Mouse (Mus musculus) liver, postnatal 0 days (tissue): ENCODE data around the gene Lrmp. TPM values are rescaled to one million over a fixed set of nuclear protein-coding genes. Genes with fewer than 3 reads are reported as not detected.
A peak's percentile ranks its signal among the peaks of the same experiment; 100 is the strongest.

Experiments
- ATAC-seq: fragments of 200-750 bp; cut with Nextera tagmentation; 2 replicates; pipeline ENCODE4 v1.8.0; 2017; ENCODE audit warnings: mild to moderate bottlenecking, moderate library complexity
- DNase-seq: peaks from one replicate; pipeline ENCODE4 v3.0.0-alpha.2; 2016
- H3K27ac ChIP-seq: fragments of 300-500 bp; sonication (generic); 2 replicates; pipeline ENCODE4 v1.5.1; 2014; ENCODE audit warnings: antibody characterized with exemption, moderate library complexity, mild to moderate bottlenecking, low read depth
- H3K27me3 ChIP-seq: fragments of 300-500 bp; sonication (generic); 2 replicates; pipeline ENCODE4 v1.6.1; 2014; ENCODE audit warnings: low read length, control low read depth, mixed read lengths; ENCODE audit not compliant: insufficient read depth
- H3K36me3 ChIP-seq: fragments of 300-500 bp; sonication (generic); replicated peaks from 2 replicates; pipeline ENCODE4 v1.6.1; 2014; ENCODE audit warnings: mild to moderate bottlenecking, control low read depth, low read length, moderate library complexity, mixed read lengths; ENCODE audit not compliant: insufficient read depth
- H3K4me1 ChIP-seq: fragments of 300-500 bp; sonication (generic); 2 replicates; pipeline ENCODE4 v1.6.1; 2014; ENCODE audit warnings: antibody characterized with exemption, mild to moderate bottlenecking, control low read depth; ENCODE audit not compliant: insufficient read depth
- H3K4me2 ChIP-seq: fragments of 300-500 bp; sonication (generic); 2 replicates; pipeline ENCODE4 v1.6.1; 2014; ENCODE audit warnings: low read depth, mild to moderate bottlenecking, low read length, moderate library complexity, mixed read lengths
- H3K4me3 ChIP-seq: fragments of 300-500 bp; sonication (generic); 2 replicates; pipeline ENCODE4 v1.5.1; 2014; ENCODE audit warnings: low read depth, low read length
- H3K9ac ChIP-seq: fragments of 300-500 bp; sonication (generic); replicated peaks from 2 replicates; pipeline ENCODE4 v1.6.1; 2014; ENCODE audit warnings: mild to moderate bottlenecking, moderate library complexity
- H3K9me3 ChIP-seq: fragments of 300-500 bp; sonication (generic); 2 replicates; pipeline ENCODE4 v1.6.1; 2016; ENCODE audit warnings: mild to moderate bottlenecking, control low read depth, low read length, mixed read lengths
- CTCF ChIP-seq: sonication (generic); IDR thresholded peaks from 2 replicates; pipeline ENCODE4 v1.5.1; 2016; ENCODE audit warnings: antibody characterized with exemption, low read depth
- EP300 ChIP-seq: IDR thresholded peaks from 2 replicates; pipeline ENCODE4 v1.6.1; 2016; ENCODE audit warnings: antibody characterized with exemption, low read depth, mild to moderate bottlenecking
- WGBS: fragments of 180-500 bp; shearing (Covaris S2); extraction: QIAGEN DNeasy Blood & Tissue Kit; methylation state at CpG from one replicate; pipeline ENCODE4 v1.1.7; 2014; ENCODE audit not compliant: insufficient replicate concordance; 5-methylcytosine and 5-hydroxymethylcytosine counted together
- polyA plus RNA-seq: library from polyadenylated mRNA; unstranded; fragments of >200 nt; fragmentation: Nextera tagmentation; extraction: Ambion mirVana; gene quantifications from 2 replicates; pipeline ENCODE4 v1.2.1, GENCODE M21; 2015

The Lrmp gene
- polyA plus RNA-seq, 1 experiment from 2014 or later, result 28.0 TPM

DNA sequence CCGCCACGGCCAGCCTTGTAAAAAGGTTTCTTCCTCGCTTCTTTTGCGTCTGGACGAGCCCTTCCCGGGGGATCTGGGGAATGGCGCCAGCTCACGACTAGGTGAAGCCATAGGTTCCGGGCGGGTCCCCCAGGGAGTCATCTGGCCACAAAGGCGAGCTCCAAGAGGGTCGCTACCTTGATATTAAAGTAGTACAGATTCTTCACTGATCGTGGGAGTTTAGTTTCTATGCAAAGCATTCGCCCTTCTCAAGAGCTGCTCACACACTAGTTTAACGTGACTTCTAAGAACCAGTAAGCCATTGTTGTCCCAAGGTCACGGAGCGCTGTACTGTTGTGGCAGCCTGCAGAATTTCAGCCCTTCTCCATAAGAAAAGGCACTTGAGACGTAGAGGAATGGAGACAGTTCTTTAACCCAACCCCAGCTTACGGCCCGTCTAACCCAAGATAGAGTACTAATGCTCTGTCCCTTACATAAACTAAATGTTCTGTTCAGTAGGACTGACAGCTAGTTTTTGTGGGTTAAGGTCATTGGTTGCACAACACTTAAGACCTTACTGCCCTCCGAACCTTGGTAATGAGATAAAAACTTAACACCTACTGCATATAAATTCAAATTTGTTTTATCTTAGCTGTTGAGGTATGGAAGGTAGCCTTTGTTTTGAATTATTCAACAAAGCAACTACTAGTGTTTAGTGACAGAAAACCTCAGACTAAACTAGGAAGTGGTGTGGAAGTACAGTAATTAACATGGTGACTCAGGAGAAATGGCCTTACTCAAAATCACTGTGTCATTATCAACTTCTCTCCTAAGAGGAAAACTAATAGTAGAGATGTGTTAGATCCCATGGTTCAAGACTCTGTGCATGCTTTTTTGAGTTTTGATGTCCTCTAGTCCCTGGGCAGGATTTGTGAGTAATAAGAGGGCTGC lies 96.2 kb downstream of the Lrmp start:
- H3K9me3 ChIP-seq, result no peaks in the 10 kb centered on the region
- peak overlapping the region; percentile 93 for H3K27ac ChIP-seq
- ATAC-seq (peak; percentile 27), DNase-seq (no peak)
- H3K4me2 ChIP-seq, result peak overlapping the region; percentile 79
- H3K27me3 ChIP-seq, result no peaks in the 10 kb centered on the region
- TF ChIP-seq CTCF (0 out of 2 replicates have a peak, but pooled peaks have one; percentile 8), EP300 (no peak; the same call in 1 of the 2 replicates)
- H3K4me3 ChIP-seq, result peak overlapping the region; percentile 68
- peak overlapping the region; percentile 82 for H3K9ac ChIP-seq
- 1% methylated on average over 21 of the region's 21 CpGs for WGBS
- H3K4me1 ChIP-seq, result peaks cover 12% of the 10 kb centered on the region
- peaks cover 3% of the 10 kb centered on the region for H3K36me3 ChIP-seq

DNA sequence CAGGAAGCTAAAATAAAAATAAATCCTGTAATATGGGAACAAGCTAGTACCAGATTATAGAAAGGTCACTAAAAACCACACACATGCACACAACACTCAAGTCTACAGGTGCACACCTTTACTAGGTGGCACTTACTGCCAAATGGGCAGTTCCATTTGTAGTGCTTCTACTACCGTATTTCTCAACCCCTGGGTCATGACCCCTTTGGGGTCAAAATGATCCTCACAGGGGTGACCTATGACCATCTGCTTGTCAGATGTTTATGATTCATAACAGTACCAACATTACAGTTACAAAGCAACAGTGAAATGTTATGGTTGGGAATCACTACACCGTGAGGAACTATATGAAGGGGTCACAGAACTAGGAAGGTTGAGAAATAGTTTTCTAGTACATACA lies 98.5 kb downstream of the Lrmp start:
- peaks cover 10% of the 10 kb centered on the region for H3K36me3 ChIP-seq
- peaks cover 14% of the 10 kb centered on the region for H3K4me1 ChIP-seq
- no peak overlapping the region for H3K9ac ChIP-seq
- TF ChIP-seq CTCF, result no peak
- TF ChIP-seq EP300, result no peak
- ATAC-seq (no peak), DNase-seq (no peak)
- no peak overlapping the region for H3K27ac ChIP-seq
- no peaks in the 10 kb centered on the region for H3K27me3 ChIP-seq
- H3K4me3 ChIP-seq, result no peak overlapping the region
- 75% methylated on average over 2 of the region's 2 CpGs for WGBS
- H3K4me2 ChIP-seq, result no peak overlapping the region
- no peaks in the 10 kb centered on the region for H3K9me3 ChIP-seq

DNA sequence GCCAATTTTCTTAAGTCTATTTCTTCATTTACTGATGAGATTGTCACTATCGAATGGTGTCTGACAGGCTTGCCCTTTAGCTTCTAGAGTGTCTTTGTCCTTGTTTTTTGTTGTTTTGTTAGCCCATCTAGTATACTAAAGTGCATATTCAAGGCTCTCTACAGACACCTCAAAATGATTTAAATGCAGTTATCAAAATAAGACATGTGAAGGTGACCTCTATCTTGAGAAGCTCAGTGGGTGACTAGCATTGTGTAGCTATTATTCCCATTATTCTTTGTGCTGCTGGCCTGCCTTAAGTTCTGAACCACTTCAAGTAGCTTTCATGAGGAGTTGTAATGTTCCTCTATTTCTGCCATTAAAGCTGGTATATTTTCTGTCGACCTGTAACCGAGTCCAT lies 100.4 kb downstream of the Lrmp start:
- TF ChIP-seq EP300, result no peak
- no peak for TF ChIP-seq CTCF
- H3K4me2 ChIP-seq, result no peak overlapping the region
- 85% methylated on average over 3 of the region's 3 CpGs for WGBS

DNA sequence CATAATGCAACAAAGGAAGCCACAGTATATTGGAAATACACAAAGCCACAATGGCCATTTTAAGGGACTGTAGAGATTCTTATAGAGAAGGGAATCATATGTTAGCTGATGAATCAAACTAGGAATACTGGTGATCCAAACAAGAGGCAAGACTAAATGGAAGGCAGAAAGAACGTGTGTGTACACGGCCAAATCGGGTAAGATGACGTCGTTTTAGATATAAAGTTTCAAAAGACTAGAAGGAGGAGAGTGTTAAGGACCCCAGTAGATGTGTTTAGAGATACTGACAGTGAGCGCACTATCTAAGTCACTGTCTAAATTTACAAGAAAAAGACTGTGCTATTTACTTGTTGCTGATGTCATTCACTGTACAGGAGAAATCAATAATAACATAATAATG lies 108.8 kb downstream of the Lrmp start:
- 91% methylated on average over 6 of the region's 6 CpGs for WGBS
- Histone ChIP-seq H3K9me3 (no peaks in the 10 kb centered on the region), H3K4me2 (no peak overlapping the region), H3K9ac (no peak overlapping the region), H3K4me3 (no peak overlapping the region), H3K4me1 (no peaks in the 10 kb centered on the region), H3K27me3 (no peaks in the 10 kb centered on the region), H3K27ac (no peak overlapping the region), H3K36me3 (peaks cover 40% of the 10 kb centered on the region)
- no peak for ATAC-seq
- no peak for DNase-seq
- TF ChIP-seq EP300 (no peak), CTCF (no peak)

More for the DNA sequence above, 100.4 kb downstream of the Lrmp start:
- peaks cover 8% of the 10 kb centered on the region; the same call in 1 of the 2 replicates for H3K4me1 ChIP-seq
- H3K9me3 ChIP-seq, result no peaks in the 10 kb centered on the region
- DNase-seq (no peak), ATAC-seq (no peak)
- no peak overlapping the region for H3K9ac ChIP-seq
- H3K27me3 ChIP-seq, result no peaks in the 10 kb centered on the region
- H3K36me3 ChIP-seq, result peaks cover 15% of the 10 kb centered on the region
- no peak overlapping the region for H3K27ac ChIP-seq
- no peak overlapping the region for H3K4me3 ChIP-seq

Other genes starting within 250 kb of the Lrmp start
- gene Bcat1, start 39.5 kb upstream of the Lrmp start, polyA plus RNA-seq, result 0.46 and 0.81 TPM in 2 replicates
- 0.11 and 0.13 TPM in 2 replicates for gene Casc1, start 95.4 kb downstream of the Lrmp start, polyA plus RNA-seq
- 42.3 and 44.9 TPM in 2 replicates for gene Etfrf1, start 95.5 kb downstream of the Lrmp start, polyA plus RNA-seq
- 41.0 and 48.0 TPM in 2 replicates for gene Kras, start 134.6 kb downstream of the Lrmp start, polyA plus RNA-seq